Mouse (Mus musculus): ENCODE measurements at regions not wholly inside any gene's neighbourhood (a gene's known extent, or its start where the extent isn't known, plus 50 kb on each side); places are given as distances from the start of the nearest gene placed in this dataset.
"Not testable (repeated sequence)": the region's sequence is repeated elsewhere in the genome, so short reads cannot be mapped to it uniquely, and the experiment has no call there.

DNA sequence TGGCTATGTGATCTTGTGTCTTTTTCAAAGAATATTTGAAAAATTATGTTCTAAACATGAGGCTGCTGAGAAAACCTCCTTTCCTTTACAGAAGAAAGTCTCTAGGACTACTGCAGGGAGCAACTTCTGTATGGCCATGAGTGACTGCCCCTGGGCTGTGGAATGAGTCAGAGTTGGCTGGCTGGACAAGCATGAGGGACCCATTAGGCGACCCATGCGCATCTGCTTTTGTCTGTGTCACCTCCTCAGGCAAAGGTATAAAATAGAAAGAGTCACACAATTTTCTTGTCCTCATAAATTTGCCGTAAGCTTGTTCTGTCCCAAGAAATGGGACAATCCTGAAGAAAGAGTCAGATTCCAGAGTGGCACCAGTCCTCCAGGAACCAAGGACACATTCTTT, 220.1 kb upstream of the Irx1 start:
- DNase-seq (ENCODE audit: extremely low read depth, insufficient read length, low spot score), result no peak

GRCm38 (mm10) chr13:72184116-72184845, 220.8 kb upstream of the Irx1 start:
- no peak for DNase-seq (ENCODE audit: extremely low read depth, insufficient read length, low spot score)

DNA sequence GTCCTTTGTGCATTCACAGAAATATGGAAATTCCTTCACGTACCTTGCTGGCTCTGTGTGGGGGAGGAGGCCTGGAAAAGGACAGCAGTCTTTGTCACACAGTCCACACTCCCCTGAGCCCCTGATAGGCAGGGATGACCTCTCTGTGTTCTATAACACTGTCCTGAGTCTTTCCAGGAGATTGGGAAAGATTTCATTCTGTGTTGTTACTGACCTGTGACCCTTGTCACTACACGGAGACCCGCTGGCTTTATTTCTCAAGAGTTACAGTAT, 221.3 kb upstream of the Irx1 start:
- DNase-seq (ENCODE audit: extremely low read depth, insufficient read length, low spot score), result no peak

GRCm38 (mm10) chr13:72195881-72196280, 232.4 kb upstream of the Irx1 start:
- DNase-seq (ENCODE audit: extremely low read depth, insufficient read length, low spot score), result no peak

DNA sequence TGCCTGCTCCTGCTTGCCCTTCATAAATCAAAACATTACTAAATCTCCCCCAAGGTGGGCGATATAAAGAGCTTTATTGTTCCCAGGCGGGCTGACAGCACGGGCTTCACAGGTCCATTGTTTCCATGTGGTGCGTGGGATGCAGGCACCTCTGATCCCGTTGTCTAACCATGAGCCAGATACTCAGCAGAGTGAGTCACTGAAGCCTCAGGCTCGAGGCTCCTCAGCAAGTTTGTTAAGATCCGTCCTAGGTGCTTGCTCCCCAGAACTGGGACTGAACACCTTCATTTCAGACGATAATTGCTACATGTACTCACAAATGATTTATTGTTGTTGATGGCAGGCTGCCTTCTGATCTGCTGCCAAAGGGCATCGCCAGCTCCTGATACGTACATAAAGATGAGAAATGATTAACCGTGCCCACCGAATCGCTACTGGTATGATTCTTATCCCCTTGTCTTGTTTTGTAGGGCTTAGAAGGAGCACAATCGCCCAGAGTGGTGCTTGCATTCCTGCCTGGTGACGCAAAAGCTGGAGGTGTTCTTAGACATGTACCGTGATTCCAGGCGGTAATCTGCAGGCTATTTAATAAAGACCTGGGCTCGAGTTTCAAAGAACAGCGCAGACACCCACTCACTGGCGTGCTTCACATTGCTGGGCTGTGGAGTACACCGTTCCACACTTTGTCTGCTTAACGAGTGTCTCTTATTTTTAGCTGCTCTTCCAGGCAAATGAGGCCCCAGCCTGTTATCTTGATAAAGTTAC, 235.0 kb upstream of the Irx1 start:
- no peak for DNase-seq (ENCODE audit: extremely low read depth, insufficient read length, low spot score)

- no peak for DNase-seq (ENCODE audit: extremely low read depth, insufficient read length, low spot score)
Measured at GRCm38 (mm10) chr13:72209518-72209917, 246.0 kb upstream of the Irx1 start.

DNA sequence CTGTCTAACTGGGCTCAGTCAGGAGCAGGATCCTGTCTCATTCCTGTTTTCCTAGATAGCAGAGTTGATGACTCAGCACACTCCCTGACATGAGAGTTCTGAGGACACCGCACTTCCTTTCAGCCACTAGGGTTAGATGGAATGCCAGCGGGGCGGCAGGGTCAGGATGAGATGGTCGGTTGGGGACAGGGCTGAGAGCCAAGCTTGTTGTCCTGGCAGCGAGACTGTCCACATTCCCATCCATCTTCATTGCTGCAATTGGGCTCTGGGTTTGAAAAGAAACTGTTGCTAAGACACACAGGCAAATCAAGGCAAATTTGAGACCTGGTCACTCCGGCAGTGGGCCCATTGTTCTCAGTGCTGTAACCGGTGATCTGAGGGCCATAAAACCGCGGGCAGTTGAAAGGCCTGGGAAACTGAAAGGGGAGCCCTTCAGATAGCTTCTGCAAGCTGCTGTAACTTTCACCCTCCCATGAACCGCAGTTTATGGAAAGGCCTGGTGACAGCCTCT, 246.5 kb upstream of the Irx1 start:
- DNase-seq (ENCODE audit: extremely low read depth, insufficient read length, low spot score), result no peak

- DNase-seq (ENCODE audit: extremely low read depth, insufficient read length, low spot score), result no peak
Measured at GRCm38 (mm10) chr13:72210474-72211309, 247.2 kb upstream of the Irx1 start.

DNA sequence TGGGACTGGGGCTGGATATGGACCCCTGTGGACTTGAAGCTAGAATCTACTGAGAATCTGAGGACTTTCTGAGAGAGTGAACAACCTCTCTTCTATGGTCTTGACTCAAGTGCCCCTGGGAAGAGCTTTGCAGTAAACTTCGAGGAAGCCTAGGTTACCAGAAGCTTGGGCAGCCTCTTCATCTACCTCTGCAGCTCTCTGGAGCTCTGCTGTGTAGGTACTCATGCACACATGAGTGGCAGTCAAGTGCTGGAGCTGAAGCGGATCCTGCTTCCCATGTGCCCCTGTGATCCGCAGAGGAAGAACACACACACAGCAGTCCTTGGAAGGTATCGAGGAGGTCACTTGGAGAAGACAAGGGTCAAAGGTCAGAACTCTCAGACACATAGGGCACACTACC, 248.2 kb upstream of the Irx1 start:
- DNase-seq (ENCODE audit: extremely low read depth, insufficient read length, low spot score), result no peak

DNA sequence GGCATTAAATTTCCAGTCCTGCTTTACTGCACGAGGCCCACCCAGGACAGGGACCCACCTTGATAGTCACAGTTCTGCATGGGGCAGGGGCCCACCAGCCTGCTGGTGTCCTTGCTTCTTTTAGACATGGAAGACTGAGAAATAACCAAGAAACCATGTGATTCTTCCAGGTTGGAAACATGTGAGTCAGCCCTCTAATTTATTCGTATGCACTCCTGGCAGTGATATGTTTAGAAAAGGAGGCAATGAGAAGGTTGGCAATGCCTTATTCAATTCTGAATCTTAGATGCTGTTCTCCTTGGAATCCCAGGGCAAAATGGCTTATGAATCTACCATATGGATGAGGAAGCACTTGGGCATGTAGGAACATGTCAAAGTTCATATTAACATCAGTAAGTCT, 249.2 kb upstream of the Irx1 start:
- DNase-seq (ENCODE audit: extremely low read depth, insufficient read length, low spot score), result no peak

DNA sequence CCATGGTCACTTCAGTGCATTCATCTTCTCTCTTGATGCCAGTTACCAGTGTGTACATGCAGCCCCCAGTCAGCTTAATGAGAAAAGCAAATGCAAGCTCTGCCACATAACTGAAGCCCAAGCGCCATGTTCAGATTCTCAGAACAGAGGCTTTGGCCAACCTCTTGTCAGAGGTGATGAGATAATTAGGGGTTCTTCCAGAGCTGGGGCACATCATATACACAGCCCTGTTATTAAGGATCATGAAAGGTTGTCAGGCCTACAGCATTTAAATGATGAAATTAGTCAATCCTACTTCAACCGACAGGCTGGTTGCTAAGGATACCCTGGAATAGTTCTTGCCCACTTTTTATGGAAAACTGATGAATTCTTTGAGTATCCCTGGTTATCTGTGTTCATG, 255.8 kb upstream of the Irx1 start:
- DNase-seq (ENCODE audit: extremely low read depth, insufficient read length, low spot score), result no peak

GRCm38 (mm10) chr13:72227102-72227501, 263.6 kb upstream of the Irx1 start:
- DNase-seq (ENCODE audit: extremely low read depth, insufficient read length, low spot score), result no peak

DNA sequence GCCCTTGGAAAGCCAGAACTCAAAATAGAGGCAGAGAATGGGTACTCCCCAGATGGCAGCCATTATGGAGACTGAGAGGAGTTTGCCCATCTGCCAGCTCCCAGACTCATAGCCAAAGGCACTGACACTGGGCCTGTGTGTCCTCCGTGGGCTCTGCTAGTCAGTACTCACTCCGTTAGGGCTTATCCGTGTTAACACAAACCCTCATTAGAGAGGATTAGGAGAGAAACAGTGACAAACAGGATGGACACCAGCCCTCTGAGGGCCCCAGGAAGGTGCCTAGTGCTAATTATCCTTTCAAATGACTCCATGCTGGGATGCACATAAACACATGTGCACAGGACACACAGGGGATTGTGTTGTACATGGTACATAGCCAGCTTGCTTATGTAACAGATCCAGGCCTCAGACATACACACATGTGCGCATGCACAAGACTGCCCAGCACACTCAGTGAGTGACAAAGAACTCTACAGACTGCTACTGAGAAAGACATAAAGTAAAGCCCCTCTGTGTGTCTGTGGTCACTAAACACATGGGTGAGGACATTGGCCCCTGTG, 267.6 kb upstream of the Irx1 start:
- DNase-seq (ENCODE audit: extremely low read depth, insufficient read length, low spot score), result no peak

DNA sequence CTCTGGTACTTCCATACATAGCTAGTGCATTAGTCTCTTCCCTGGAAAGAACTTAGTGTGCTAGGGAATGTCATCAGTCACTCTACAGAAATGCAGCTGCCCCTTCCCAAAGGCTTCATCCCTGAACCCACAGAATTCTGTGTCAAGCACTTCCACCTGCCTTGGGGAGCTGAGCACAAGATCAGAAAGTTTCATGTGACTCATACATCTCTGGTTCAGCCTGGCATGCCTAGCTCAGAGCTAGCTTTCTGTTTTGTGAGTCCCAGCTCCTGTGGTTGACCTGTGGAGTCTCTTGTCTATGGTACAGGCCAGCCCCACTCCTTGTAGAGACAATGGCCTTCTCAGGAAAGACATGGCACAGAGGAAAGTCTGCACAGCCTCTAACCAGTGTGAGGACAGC, 268.6 kb upstream of the Irx1 start:
- DNase-seq (ENCODE audit: extremely low read depth, insufficient read length, low spot score), result peak; percentile 7

DNA sequence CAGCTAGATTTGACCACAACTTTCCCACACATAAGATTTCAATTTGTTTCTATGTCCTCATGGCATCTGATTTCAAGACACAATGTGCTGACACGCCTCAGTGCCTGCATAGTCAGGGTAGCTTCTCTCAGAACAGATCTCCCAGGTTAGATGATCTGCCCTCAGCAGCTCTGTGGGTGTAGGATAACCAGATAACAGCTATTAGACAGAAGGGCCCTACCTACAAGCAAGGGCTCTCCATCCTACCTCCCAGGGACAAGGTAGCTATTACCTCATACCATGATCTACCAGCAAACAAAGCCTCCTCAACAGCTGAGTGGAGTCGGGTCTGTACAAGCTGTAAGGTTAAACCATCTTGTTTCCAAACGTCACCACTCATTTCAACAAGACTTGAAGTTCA, 278.4 kb upstream of the Irx1 start:
- no peak for DNase-seq (ENCODE audit: extremely low read depth, insufficient read length, low spot score)

- no peak for DNase-seq (ENCODE audit: extremely low read depth, insufficient read length, low spot score)
Measured at GRCm38 (mm10) chr13:72250419-72250818, 286.9 kb upstream of the Irx1 start.

GRCm38 (mm10) chr13:72253242-72253641, 289.7 kb upstream of the Irx1 start:
- DNase-seq (ENCODE audit: extremely low read depth, insufficient read length, low spot score), result not testable (repeated sequence)

DNA sequence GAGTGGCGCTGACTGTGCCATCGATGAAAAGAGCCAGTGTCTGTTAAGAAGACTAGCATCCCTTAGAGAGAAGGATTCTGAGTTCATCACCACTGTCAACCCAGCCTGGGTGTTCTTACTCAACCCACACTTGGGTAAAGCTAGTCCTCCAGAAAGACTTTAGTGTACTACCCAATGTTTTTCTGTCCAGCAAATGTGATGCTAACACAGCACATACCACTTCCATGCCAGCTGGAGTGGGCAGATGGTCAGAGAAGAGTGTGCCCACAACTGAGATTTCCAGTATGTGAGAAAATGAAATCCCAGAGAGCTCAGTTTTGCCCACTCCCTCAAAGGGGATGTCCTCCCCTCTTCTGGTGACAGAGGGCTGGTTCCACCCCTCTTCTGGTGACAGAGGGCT, 295.3 kb upstream of the Irx1 start:
- DNase-seq (ENCODE audit: extremely low read depth, insufficient read length, low spot score), result no peak

DNA sequence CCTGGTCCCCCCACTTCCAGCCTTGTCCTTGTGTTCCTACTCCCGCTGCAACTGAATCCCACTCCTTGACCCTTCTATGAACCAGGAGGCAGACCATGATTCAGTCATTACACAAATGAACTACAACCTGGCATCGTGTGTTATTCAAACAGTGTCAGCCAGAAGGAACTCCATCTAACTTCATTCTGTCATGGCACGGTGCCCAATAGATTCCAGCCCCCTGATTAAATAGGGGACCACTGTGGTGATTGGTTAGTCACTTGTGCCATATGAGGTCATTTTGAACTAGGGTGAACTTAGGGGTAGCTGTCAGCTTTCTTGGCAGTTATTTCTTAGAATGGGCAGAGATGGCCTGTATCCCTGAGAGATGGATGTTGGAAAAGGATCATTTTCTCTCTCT, 300.9 kb upstream of the Irx1 start:
- DNase-seq (ENCODE audit: extremely low read depth, insufficient read length, low spot score), result no peak

DNA sequence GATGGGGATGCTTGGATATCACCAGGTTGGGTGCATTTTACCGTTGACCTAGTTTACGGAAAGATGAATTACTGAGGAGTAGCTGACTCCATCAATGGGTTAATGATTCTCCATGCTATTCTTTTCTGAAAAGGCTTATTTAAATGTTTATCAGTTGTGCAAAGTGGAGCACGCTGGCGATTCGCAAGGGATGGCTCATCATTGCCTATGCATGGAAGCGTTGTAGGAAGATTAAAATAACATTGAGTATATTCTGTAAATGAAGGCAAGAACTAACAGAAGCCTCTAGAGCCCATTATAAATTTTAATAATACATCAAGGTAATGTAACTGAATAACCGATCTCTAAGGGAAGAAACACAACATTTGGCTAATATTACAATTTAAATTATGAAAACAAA, 301.6 kb upstream of the Irx1 start:
- no peak for DNase-seq (ENCODE audit: extremely low read depth, insufficient read length, low spot score)

GRCm38 (mm10) chr13:72265650-72266049, 302.1 kb upstream of the Irx1 start:
- no peak for DNase-seq (ENCODE audit: extremely low read depth, insufficient read length, low spot score)

Data from 3134 (cell line).